Mouse (Mus musculus) limb, embryonic 11.5 days (tissue): Measurements from ENCODE around the gene Hspa1b. TPM values are rescaled to one million over a fixed set of nuclear protein-coding genes. Genes with fewer than 3 reads are reported as not detected.

Experiments used
- ATAC-seq: fragments of 200-750 bp; cut with Nextera tagmentation; 2 replicates; pipeline ENCODE4 v1.8.0; 2017; ENCODE audit warnings: low read depth; ENCODE audit not compliant: insufficient number of reproducible peaks, low FRiP score, low TSS enrichment
- DNase-seq: peaks from one replicate; pipeline ENCODE4 v3.0.0-alpha.2; 2015; ENCODE audit warnings: low spot score
- H3K27ac ChIP-seq: fragments of 300-500 bp; sonication (generic); replicated peaks from 2 replicates; pipeline ENCODE4 v1.5.1; 2014; ENCODE audit warnings: low read depth, mild to moderate bottlenecking, low read length
- H3K27me3 ChIP-seq: fragments of 300-500 bp; sonication (generic); 2 replicates; pipeline ENCODE4 v1.6.1; 2014; ENCODE audit warnings: mild to moderate bottlenecking, low read length, mixed read lengths; ENCODE audit not compliant: control insufficient read depth, insufficient read depth
- H3K36me3 ChIP-seq: fragments of 300-500 bp; sonication (generic); 2 replicates; pipeline ENCODE4 v1.6.1; 2014; ENCODE audit warnings: mild to moderate bottlenecking, low read length, moderate library complexity, mixed read lengths; ENCODE audit not compliant: control insufficient read depth, insufficient read depth
- H3K4me1 ChIP-seq: fragments of 300-500 bp; sonication (generic); 2 replicates; pipeline ENCODE4 v1.6.1; 2014; ENCODE audit warnings: low read length, mixed read lengths; ENCODE audit not compliant: control insufficient read depth, insufficient read depth
- H3K4me2 ChIP-seq: fragments of 300-500 bp; sonication (generic); 2 replicates; pipeline ENCODE4 v1.6.1; 2014; ENCODE audit warnings: low read depth, mild to moderate bottlenecking, moderate library complexity; ENCODE audit not compliant: severe bottlenecking
- H3K4me3 ChIP-seq: fragments of 300-500 bp; sonication (generic); 2 replicates; pipeline ENCODE4 v1.5.1; 2014; ENCODE audit warnings: low read depth, low read length
- H3K9ac ChIP-seq: fragments of 300-500 bp; sonication (generic); 2 replicates; pipeline ENCODE4 v1.6.1; 2014; ENCODE audit warnings: mild to moderate bottlenecking, low read length
- H3K9me3 ChIP-seq: fragments of 300-500 bp; sonication (generic); 2 replicates; pipeline ENCODE4 v1.6.1; 2016; ENCODE audit warnings: low read length; ENCODE audit not compliant: control insufficient read depth
- WGBS: fragments of 180-500 bp; shearing (Covaris S2); extraction: QIAGEN DNeasy Blood & Tissue Kit; methylation state at CpG from one replicate; pipeline ENCODE4 v1.1.7; 2014; 5-methylcytosine and 5-hydroxymethylcytosine counted together
- polyA plus RNA-seq: library from polyadenylated mRNA; unstranded; fragments of >200 nt; fragmentation: Nextera tagmentation; extraction: Ambion mirVana; gene quantifications from 2 replicates; pipeline ENCODE4 v1.2.1, GENCODE M21; 2014

Hspa1b gene
- polyA plus RNA-seq, 1 experiment from 2014 or later, result 0.43 TPM

GRCm38 (mm10) chr17:34922939-34923338 is 36.1 kb downstream of the Hspa1b start:
- WGBS, result 39% methylated on average over 6 of the region's 6 CpGs
- Histone ChIP-seq H3K4me1 (no peaks in the 10 kb centered on the region), H3K27me3 (no peaks in the 10 kb centered on the region), H3K4me3 (no peak overlapping the region), H3K4me2 (no peak overlapping the region), H3K27ac (no peak overlapping the region), H3K9me3 (no peaks in the 10 kb centered on the region), H3K36me3 (no peaks in the 10 kb centered on the region), H3K9ac (no peak overlapping the region)
- ATAC-seq (no peak), DNase-seq (no peak)

GRCm38 (mm10) chr17:34917188-34917587 is 41.9 kb downstream of the Hspa1b start:
- Histone ChIP-seq H3K9ac (no peak overlapping the region), H3K4me1 (no peaks in the 10 kb centered on the region), H3K9me3 (no peaks in the 10 kb centered on the region), H3K27ac (no peak overlapping the region), H3K36me3 (peaks cover 3% of the 10 kb centered on the region; the same call in 1 of the 2 replicates), H3K4me2 (no peak overlapping the region), H3K4me3 (no peak overlapping the region), H3K27me3 (no peaks in the 10 kb centered on the region)
- DNase-seq (no peak), ATAC-seq (no peak)
- WGBS, result 79% methylated on average over 9 of the region's 9 CpGs

GRCm38 (mm10) chr17:34916316-34916715 is 42.7 kb downstream of the Hspa1b start:
- Histone ChIP-seq H3K9ac (no peak overlapping the region), H3K36me3 (peaks cover 12% of the 10 kb centered on the region), H3K27ac (no peak overlapping the region), H3K27me3 (no peaks in the 10 kb centered on the region), H3K9me3 (no peaks in the 10 kb centered on the region), H3K4me1 (no peaks in the 10 kb centered on the region), H3K4me3 (no peak overlapping the region), H3K4me2 (no peak overlapping the region)
- no peak for DNase-seq
- no peak for ATAC-seq
- 83% methylated on average over 5 of the region's 5 CpGs for WGBS

GRCm38 (mm10) chr17:34915410-34915831 is 43.6 kb downstream of the Hspa1b start:
- Histone ChIP-seq H3K9me3 (no peaks in the 10 kb centered on the region), H3K4me1 (no peaks in the 10 kb centered on the region), H3K4me2 (no peak overlapping the region), H3K36me3 (peaks cover 20% of the 10 kb centered on the region), H3K27ac (no peak overlapping the region), H3K9ac (no peak overlapping the region), H3K27me3 (no peaks in the 10 kb centered on the region), H3K4me3 (no peak overlapping the region)
- 14% methylated on average over 11 of the region's 11 CpGs for WGBS
- DNase-seq (peak; percentile 59), ATAC-seq (no peak)

- no peak for DNase-seq
- H3K9ac ChIP-seq, result no peak within 1 kb of the TSS
Observed at GRCm38 (mm10) chr17:34913930-34914665, 44.9 kb downstream of the Hspa1b start, which contains the start of gene Slc44a4. Gene Slc44a4, plus strand, starts transcription at chr17:34914466.

GRCm38 (mm10) chr17:34911945-34912351 is 47.1 kb downstream of the Hspa1b start:
- no peak overlapping the region for H3K27ac ChIP-seq
- H3K9me3 ChIP-seq, result no peaks in the 10 kb centered on the region
- H3K4me2 ChIP-seq, result no peak overlapping the region; the same call in 1 of the 2 replicates
- peaks cover 45% of the 10 kb centered on the region for H3K36me3 ChIP-seq
- no peaks in the 10 kb centered on the region for H3K27me3 ChIP-seq
- H3K9ac ChIP-seq, result no peak overlapping the region
- DNase-seq (peak; percentile 90), ATAC-seq (peak; percentile 28)
- H3K4me1 ChIP-seq, result no peaks in the 10 kb centered on the region
- WGBS, result 49% methylated on average over 5 of the region's 5 CpGs
- no peak overlapping the region for H3K4me3 ChIP-seq

More at GRCm38 (mm10) chr17:34913930-34914665, 44.9 kb downstream of the Hspa1b start, which contains the start of gene Slc44a4:
- Histone ChIP-seq H3K9me3 (no peaks in the 10 kb centered on the region), H3K4me3 (no peak within 1 kb of the TSS), H3K4me1 (no peaks in the 10 kb centered on the region), H3K4me2 (no peak within 1 kb of the TSS), H3K27me3 (no peaks in the 10 kb centered on the region), H3K27ac (no peak within 1 kb of the TSS), H3K36me3 (peaks cover 27% of the 10 kb centered on the region)
- 35% methylated on average over 18 of the region's 18 CpGs for whole genome bisulfite sequencing
- no peak for ATAC-seq

- Histone ChIP-seq H3K27me3 (no peaks in the 10 kb centered on the region), H3K4me1 (no peaks in the 10 kb centered on the region), H3K4me2 (no peak overlapping the region), H3K9me3 (no peaks in the 10 kb centered on the region), H3K4me3 (no peak overlapping the region), H3K27ac (no peak overlapping the region), H3K36me3 (peaks cover 52% of the 10 kb centered on the region), H3K9ac (no peak overlapping the region)
- no peak for ATAC-seq
- WGBS, result 92% methylated on average over 10 of the region's 10 CpGs
- no peak for DNase-seq
Observed at GRCm38 (mm10) chr17:34910982-34911381, 48.1 kb downstream of the Hspa1b start.
